Mouse (Mus musculus): ENCODE measurements around the gene Nell2.

Gene Nell2

DNA sequence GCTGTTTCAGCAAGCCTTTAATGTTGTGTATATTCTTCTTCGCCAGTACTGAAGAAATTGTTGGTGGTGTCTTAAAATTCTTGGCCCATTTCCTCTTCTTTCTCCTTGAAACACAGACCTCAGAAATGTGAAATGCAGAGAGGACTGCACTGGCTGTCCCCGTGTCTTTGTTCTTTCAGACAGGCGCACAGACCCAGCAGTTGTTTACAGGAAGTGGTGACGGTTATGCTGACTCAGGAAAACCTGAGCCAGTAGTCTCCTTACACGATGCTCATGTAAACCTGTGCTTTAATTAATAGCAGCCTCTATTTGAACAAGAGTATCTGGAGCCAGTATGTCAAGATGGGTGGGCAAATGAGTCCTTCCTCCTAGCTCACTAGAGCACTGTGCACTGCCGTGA, 61.2 kb downstream of the Nell2 start:
- CTCF ChIA-PET: no interaction called here

- CTCF ChIA-PET: no interaction called here
Measured at GRCm38 (mm10) chr15:95460041-95460566, 68.3 kb downstream of the Nell2 start.

DNA sequence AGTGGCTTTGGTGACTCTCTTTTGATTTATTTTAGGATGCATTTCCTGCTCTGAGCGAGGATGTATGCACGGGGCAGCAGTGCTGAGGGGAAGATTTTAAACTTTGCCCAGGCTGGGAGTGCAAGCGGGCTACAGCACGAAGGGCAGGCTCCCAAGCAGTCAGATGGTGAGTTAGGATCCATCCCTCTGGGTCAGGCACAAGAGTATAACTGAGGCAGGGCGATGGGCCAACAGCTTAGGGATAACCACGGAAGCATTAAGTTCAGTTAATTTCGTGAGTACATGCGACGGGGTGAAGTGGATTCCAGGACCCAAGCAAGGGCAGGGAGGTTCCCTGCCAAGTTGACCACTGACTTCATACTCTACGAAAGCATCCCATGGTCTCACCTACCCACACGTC, 83.8 kb downstream of the Nell2 start:
- CTCF ChIA-PET: no interaction called here

GRCm38 (mm10) chr15:95437740-95438139, 90.6 kb downstream of the Nell2 start:
- CTCF ChIA-PET: no interaction called here

DNA sequence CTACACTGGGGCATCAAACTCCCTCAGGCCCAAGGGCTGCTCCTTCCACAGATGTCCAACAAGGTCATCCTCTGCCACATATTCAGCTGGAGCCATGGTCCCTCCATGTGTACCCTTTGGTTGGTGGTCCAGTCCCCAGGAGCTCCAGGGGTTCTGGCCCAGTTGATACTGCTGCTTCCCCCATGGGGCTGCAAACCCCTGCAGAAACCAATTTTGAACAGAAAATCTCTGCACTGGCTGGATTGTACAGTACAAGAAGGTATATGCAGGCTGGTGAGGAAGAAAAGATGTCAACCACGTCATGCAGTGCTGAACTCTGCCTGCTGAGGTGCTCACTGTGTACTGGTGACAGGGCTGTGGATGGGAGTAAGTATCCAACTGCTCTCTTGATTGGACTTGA, 92.1 kb downstream of the Nell2 start:
- CTCF ChIA-PET: no interaction called here

- CTCF ChIA-PET: no interaction called here
Measured at GRCm38 (mm10) chr15:95431156-95431799, 97.1 kb downstream of the Nell2 start.

GRCm38 (mm10) chr15:95430000-95430399, 98.4 kb downstream of the Nell2 start:
- CTCF ChIA-PET: no interaction called here

- CTCF ChIA-PET: no interaction called here
Measured at GRCm38 (mm10) chr15:95428003-95428663, 100.2 kb downstream of the Nell2 start.

- CTCF ChIA-PET: no interaction called here
Measured at GRCm38 (mm10) chr15:95425085-95425484, 103.3 kb downstream of the Nell2 start.

- CTCF ChIA-PET: no interaction called here
Measured at GRCm38 (mm10) chr15:95422226-95422950, 106.0 kb downstream of the Nell2 start.

DNA sequence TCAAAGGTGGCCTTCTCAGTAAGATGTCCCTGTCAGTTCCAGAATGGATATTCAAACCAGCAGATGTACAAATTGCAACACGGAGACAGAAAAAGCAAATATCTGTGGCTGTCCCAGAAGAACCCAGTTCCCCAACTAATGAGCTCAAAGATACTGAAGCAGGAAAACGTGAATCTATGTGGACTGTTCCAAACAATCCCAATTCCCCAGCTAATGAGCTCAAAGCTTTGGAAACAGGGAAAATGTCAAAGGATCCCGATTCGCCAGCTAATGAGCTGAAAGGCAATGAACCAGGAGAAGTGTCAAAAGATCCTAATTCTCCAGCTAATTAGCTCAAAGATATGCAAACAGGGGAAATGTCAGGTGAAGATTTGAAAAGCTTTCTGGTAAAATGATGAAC, 109.7 kb downstream of the Nell2 start:
- CTCF ChIA-PET: no interaction called here

DNA sequence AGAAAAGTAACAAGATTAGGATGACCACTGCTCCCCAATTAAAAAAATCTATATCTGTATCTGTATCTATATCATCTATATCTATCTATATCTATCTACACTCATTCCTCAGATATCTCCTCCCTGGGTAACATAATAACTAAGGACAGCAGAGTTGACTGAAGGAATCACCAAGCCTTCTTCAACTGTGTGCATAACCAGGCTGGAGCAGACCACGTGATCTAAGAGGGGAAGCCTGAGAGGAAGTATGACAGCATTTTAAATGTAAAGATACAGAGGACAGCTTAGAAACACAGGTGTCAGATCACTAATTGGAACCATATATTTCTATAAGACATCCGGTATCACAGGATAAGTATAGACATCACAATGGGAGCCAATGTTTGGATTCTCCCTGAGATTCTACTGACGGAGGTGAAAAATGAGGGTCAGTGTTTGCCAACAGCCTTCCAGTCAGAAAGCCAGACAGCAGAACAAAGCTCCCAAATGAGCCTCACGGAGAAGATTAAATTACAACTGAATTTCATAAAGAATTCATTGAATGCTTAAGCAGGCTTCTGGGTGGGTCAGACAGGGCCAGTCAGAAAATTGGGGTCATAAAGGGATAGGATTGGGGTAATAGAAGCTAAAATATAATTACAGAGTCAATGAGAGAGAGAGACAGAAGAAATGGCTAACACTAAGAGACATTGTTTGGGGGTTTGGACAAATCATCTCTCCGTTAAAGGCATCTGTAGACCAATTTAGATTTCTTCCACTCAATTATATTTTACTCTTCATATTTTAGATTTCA, 116.2 kb downstream of the Nell2 start:
- CTCF ChIA-PET: interaction anchor here (0.6 kb wide), 1 partner anchor 41 kb away, joined by 4 read pairs; no protein-coding TSS in a partner anchor

DNA sequence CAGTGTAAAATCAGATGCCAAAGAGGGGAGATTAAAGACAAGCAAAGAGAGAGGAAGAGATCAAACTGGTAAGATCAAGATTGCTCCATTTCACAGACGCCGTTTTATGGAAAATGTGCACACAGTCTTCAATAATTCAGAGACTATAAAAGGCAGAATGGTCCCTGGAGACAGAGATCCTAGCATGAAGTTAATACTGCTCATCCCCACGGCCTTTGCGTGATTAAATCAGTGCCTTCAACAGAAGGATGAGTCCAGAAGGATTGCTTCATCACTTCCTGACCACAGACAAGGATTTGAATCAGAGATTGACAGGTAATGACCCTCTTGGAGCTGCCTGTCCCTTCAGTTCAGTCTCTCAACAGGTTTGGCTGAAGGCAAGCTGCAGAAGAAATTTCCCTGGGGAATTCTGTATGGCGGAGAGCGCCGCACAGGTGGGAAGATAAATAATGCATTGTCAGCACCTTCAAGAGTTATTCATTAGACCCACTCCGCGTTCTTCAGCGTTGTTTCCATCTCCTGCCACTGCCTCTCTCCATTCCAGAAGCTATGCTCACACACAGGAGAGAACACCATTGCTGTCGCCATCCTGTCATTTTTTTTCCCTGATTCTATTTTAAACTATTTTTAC, 118.0 kb downstream of the Nell2 start:
- CTCF ChIA-PET: no interaction called here

DNA sequence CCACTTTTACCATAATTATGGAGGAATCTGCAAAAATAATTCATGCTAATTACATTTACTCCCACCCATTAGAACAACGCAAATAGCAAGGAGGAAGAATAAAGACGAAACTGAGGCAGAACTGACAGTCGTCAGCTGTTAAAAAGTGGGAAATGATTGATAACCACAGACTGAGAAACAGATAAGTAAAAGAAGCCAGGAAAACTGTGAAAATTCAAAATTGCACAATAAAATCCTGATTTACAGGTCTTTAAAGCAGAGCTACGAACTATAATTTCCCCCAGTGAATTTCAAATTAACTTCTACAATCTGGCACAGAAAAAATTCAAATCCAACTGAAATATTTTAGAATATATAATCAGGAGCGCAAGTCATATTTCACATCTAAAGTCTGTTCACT, 138.0 kb downstream of the Nell2 start:
- CTCF ChIA-PET: no interaction called here

DNA sequence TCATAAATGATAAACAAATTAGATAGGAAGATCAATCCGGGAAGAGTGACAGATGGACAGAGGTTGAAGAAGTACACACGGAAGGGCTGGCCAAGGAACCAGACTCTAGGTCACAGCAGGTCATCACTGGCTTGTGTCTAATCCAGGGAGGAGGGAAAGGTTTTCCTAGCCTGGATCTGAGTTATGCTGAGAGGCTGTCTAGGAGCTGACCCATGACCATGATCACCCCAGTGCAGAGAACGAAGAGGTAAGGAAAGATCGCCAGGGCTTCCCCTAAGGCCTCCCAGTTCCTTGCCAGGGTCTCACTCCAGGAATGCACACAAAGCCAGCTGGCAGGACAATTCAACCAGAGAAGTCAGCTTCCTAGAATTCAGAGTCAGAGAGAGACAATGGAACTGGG, 139.4 kb downstream of the Nell2 start:
- CTCF ChIA-PET: no interaction called here

- CTCF ChIA-PET: no interaction called here
Measured at GRCm38 (mm10) chr15:95380859-95381258, 147.5 kb downstream of the Nell2 start.

DNA sequence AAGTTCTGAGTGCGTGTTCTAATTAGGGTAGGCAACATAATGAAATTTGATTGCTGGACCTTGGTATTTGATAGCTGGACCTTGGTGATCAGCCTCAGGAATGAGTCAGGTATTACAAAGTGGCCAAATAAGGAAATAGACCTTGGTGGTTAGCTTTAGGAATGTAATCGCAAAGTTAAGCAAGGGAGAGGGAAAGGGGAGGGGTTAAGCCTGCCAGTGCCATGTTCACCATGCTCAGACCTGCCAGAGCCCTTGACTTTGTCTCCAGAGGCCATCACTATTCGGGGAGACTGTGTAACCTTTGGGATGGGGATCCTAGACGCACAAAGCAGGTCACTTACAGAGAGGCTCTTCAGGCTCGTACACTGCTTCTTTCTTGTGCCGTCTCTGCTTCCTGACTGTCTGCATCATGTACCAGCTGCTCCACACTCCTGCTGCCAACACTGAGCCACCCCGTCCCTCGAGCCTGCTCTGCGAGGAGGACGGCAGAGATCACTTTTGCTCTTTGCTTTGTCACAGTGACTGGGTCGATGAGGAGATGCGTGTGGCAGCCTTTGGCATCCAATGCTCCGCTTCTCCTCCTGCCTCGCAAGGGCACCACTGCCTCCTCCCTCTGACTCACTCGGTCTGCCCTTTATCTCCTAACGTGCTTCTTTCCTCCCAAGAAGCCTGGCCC, 157.5 kb downstream of the Nell2 start:
- CTCF ChIA-PET: no interaction called here

DNA sequence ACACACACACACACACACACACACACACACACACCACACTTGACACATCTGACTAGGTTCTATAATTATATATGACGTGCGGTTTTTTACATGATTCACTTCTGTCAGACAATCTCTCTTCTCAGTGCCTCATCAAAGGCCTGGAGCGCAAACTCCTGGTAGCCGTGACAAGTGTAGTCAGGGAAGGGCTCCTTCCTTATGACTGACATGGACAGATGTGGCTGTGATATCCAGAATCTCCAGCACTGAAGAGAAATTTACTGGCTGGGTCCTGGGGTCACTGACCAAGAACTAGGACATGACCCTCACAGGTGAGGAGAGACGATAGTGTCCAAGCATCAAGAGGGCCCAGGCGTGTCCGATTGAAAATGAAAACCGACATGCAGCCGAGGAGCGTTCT, 160.2 kb downstream of the Nell2 start:
- CTCF ChIA-PET: no interaction called here

DNA sequence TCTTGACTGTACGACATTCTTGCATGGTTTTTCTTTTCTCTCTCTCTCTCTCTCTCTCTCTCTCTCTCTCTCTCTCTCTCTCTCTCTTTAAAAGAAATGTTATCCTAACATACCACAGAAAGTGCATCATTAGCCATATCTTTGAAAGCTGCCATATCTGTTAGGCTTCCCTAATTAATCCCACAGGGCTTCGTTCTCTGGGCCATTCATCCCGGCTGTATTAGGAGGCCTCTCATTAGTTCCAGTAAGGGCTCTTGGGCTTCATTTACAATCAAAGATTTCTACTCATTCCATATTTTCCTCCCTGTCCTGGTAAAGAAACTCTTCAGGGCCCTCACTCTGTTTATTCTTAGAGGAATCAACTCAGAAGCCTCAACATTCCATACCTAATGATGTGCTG, 161.9 kb downstream of the Nell2 start:
- CTCF ChIA-PET: no interaction called here

DNA sequence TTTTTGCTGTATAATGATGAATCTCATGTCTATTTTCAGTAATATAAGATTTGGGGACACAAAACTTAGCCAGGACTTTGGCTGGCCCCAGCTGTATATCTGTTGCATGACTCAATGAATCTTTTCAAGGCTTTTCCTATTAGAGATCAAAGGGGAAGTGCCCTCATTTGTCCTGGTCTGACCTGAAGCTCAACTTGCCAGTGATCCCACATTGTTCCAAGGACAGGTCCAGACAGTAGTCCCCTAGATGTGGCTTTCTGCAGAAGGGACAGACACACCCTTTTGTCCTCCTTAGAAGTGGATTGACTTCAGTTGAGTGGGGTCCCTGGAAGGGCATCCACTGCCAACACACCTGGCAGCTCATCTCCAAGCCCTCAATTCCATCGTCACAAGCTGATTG, 173.6 kb downstream of the Nell2 start:
- CTCF ChIA-PET: no interaction called here

All from spleen, embryonic (tissue).